Mouse (Mus musculus): ENCODE data around the gene Sh2d6. TPM values are rescaled to one million over a fixed set of nuclear protein-coding genes. Genes with fewer than 3 reads are reported as not detected.

The Sh2d6 gene
- 0.29 and 0.36 TPM in 2 replicates for polyA plus RNA-seq (2015; fragmentation: Nextera tagmentation; extraction: Ambion mirVana)

GRCm38 (mm10) chr6:72521607-72522006 is at the start of gene Sh2d6:
Gene Sh2d6 (minus strand): TSS chr6:72521707.
- no peaks in the 10 kb centered on the region for H3K36me3 ChIP-seq (ENCODE audit: control insufficient read depth, insufficient read depth, low read length)
- 94% methylated on average over 5 of the region's 5 CpGs for WGBS
- no peaks in the 10 kb centered on the region for H3K27me3 ChIP-seq (replicated peaks; ENCODE audit: control insufficient read depth, insufficient read depth, low read length)
- H3K4me3 ChIP-seq (ENCODE audit: low read length): no peak within 1 kb of the TSS
- H3K4me1 ChIP-seq (ENCODE audit: control insufficient read depth, insufficient read depth, low read depth, low read length): peaks cover 15% of the 10 kb centered on the region
- peak within 1 kb of the TSS; percentile 95 for H3K27ac ChIP-seq (ENCODE audit: low read depth, low read length)
- H3K9me3 ChIP-seq (ENCODE audit: control insufficient read depth, low read length): no peaks in the 10 kb centered on the region
- H3K9ac ChIP-seq (ENCODE audit: low read depth, low read length): no peak within 1 kb of the TSS
- ATAC-seq: no peak
- no peak within 1 kb of the TSS for H3K4me2 ChIP-seq (ENCODE audit: low read length)

GRCm38 (mm10) chr6:72570644-72571397 is 49.3 kb upstream of the Sh2d6 start:
- peaks cover 4% of the 10 kb centered on the region for H3K36me3 ChIP-seq (ENCODE audit: control insufficient read depth, insufficient read depth, low read length)
- no peak overlapping the region for H3K4me3 ChIP-seq (ENCODE audit: low read length)
- no peak for ATAC-seq
- H3K4me2 ChIP-seq (ENCODE audit: low read length): no peak overlapping the region
- H3K4me1 ChIP-seq (ENCODE audit: control insufficient read depth, insufficient read depth, low read depth, low read length): peaks cover 1% of the 10 kb centered on the region; the same call in 1 of the 2 replicates
- no peak overlapping the region for H3K27ac ChIP-seq (ENCODE audit: low read depth, low read length)
- 85% methylated on average over 10 of the region's 10 CpGs for WGBS
- no peaks in the 10 kb centered on the region for H3K27me3 ChIP-seq (replicated peaks; ENCODE audit: control insufficient read depth, insufficient read depth, low read length)
- no peak overlapping the region for H3K9ac ChIP-seq (ENCODE audit: low read depth, low read length)
- H3K9me3 ChIP-seq (ENCODE audit: control insufficient read depth, low read length): no peaks in the 10 kb centered on the region

GRCm38 (mm10) chr6:72568736-72569135 is 47.2 kb upstream of the Sh2d6 start:
- Histone ChIP-seq H3K36me3 (ENCODE audit: control insufficient read depth, insufficient read depth, low read length) (peaks cover 4% of the 10 kb centered on the region), H3K9me3 (ENCODE audit: control insufficient read depth, low read length) (no peaks in the 10 kb centered on the region), H3K27ac (ENCODE audit: low read depth, low read length) (no peak overlapping the region), H3K4me3 (ENCODE audit: low read length) (no peak overlapping the region), H3K27me3 (replicated peaks; ENCODE audit: control insufficient read depth, insufficient read depth, low read length) (no peaks in the 10 kb centered on the region), H3K4me1 (ENCODE audit: control insufficient read depth, insufficient read depth, low read depth, low read length) (peaks cover 5% of the 10 kb centered on the region; the same call in 1 of the 2 replicates), H3K9ac (ENCODE audit: low read depth, low read length) (no peak overlapping the region), H3K4me2 (ENCODE audit: low read length) (no peak overlapping the region)
- WGBS: 95% methylated on average over 10 of the region's 10 CpGs
- ATAC-seq: no peak

GRCm38 (mm10) chr6:72567508-72567907 is 46.0 kb upstream of the Sh2d6 start:
- no peaks in the 10 kb centered on the region for H3K9me3 ChIP-seq (ENCODE audit: control insufficient read depth, low read length)

GRCm38 (mm10) chr6:72566044-72566443 is 44.5 kb upstream of the Sh2d6 start:
- no peaks in the 10 kb centered on the region for H3K9me3 ChIP-seq (ENCODE audit: control insufficient read depth, low read length)
- no peak overlapping the region for H3K27ac ChIP-seq (ENCODE audit: low read depth, low read length)
- H3K4me1 ChIP-seq (ENCODE audit: control insufficient read depth, insufficient read depth, low read depth, low read length): peaks cover 5% of the 10 kb centered on the region; the same call in 1 of the 2 replicates
- 0 out of 2 replicates have a peak overlapping the region, but pooled peaks have one; percentile 33 for H3K9ac ChIP-seq (ENCODE audit: low read depth, low read length)
- H3K27me3 ChIP-seq (replicated peaks; ENCODE audit: control insufficient read depth, insufficient read depth, low read length): no peaks in the 10 kb centered on the region
- peak; percentile 90 for ATAC-seq
- H3K36me3 ChIP-seq (ENCODE audit: control insufficient read depth, insufficient read depth, low read length): peaks cover 4% of the 10 kb centered on the region
- no peak overlapping the region for H3K4me3 ChIP-seq (ENCODE audit: low read length)
- 1% methylated on average over 4 of the region's 4 CpGs for WGBS
- peak overlapping the region; percentile 34; the same call in 1 of the 2 replicates for H3K4me2 ChIP-seq (ENCODE audit: low read length)

More at GRCm38 (mm10) chr6:72567508-72567907, 46.0 kb upstream of the Sh2d6 start:
- no peak for ATAC-seq
- Histone ChIP-seq H3K9ac (ENCODE audit: low read depth, low read length) (no peak overlapping the region), H3K27me3 (replicated peaks; ENCODE audit: control insufficient read depth, insufficient read depth, low read length) (no peaks in the 10 kb centered on the region), H3K4me3 (ENCODE audit: low read length) (no peak overlapping the region), H3K36me3 (ENCODE audit: control insufficient read depth, insufficient read depth, low read length) (peaks cover 4% of the 10 kb centered on the region), H3K4me1 (ENCODE audit: control insufficient read depth, insufficient read depth, low read depth, low read length) (peaks cover 5% of the 10 kb centered on the region; the same call in 1 of the 2 replicates), H3K4me2 (ENCODE audit: low read length) (no peak overlapping the region), H3K27ac (ENCODE audit: low read depth, low read length) (no peak overlapping the region)
- WGBS: 94% methylated on average over 5 of the region's 5 CpGs

GRCm38 (mm10) chr6:72565506-72565905 is 44.0 kb upstream of the Sh2d6 start:
- no peaks in the 10 kb centered on the region for H3K9me3 ChIP-seq (ENCODE audit: control insufficient read depth, low read length)
- H3K4me3 ChIP-seq (ENCODE audit: low read length): no peak overlapping the region
- WGBS: 76% methylated on average over 7 of the region's 7 CpGs
- peak; percentile 24; the same call in 1 of the 2 replicates for ATAC-seq
- H3K9ac ChIP-seq (ENCODE audit: low read depth, low read length): peak overlapping the region; percentile 33; the same call in 1 of the 2 replicates
- H3K27ac ChIP-seq (ENCODE audit: low read depth, low read length): no peak overlapping the region
- no peaks in the 10 kb centered on the region for H3K27me3 ChIP-seq (replicated peaks; ENCODE audit: control insufficient read depth, insufficient read depth, low read length)
- peaks cover 5% of the 10 kb centered on the region; the same call in 1 of the 2 replicates for H3K4me1 ChIP-seq (ENCODE audit: control insufficient read depth, insufficient read depth, low read depth, low read length)
- peaks cover 4% of the 10 kb centered on the region for H3K36me3 ChIP-seq (ENCODE audit: control insufficient read depth, insufficient read depth, low read length)
- peak overlapping the region; percentile 34; the same call in 1 of the 2 replicates for H3K4me2 ChIP-seq (ENCODE audit: low read length)

GRCm38 (mm10) chr6:72562894-72563293 is 41.4 kb upstream of the Sh2d6 start:
- 69% methylated on average over 5 of the region's 5 CpGs for WGBS
- H3K9me3 ChIP-seq (ENCODE audit: control insufficient read depth, low read length): no peaks in the 10 kb centered on the region
- H3K4me3 ChIP-seq (ENCODE audit: low read length): no peak overlapping the region
- ATAC-seq: no peak
- no peak overlapping the region for H3K9ac ChIP-seq (ENCODE audit: low read depth, low read length)
- no peak overlapping the region for H3K27ac ChIP-seq (ENCODE audit: low read depth, low read length)
- H3K4me1 ChIP-seq (ENCODE audit: control insufficient read depth, insufficient read depth, low read depth, low read length): peaks cover 5% of the 10 kb centered on the region; the same call in 1 of the 2 replicates
- H3K4me2 ChIP-seq (ENCODE audit: low read length): no peak overlapping the region
- H3K27me3 ChIP-seq (replicated peaks; ENCODE audit: control insufficient read depth, insufficient read depth, low read length): no peaks in the 10 kb centered on the region
- H3K36me3 ChIP-seq (ENCODE audit: control insufficient read depth, insufficient read depth, low read length): peaks cover 2% of the 10 kb centered on the region

- WGBS: 50% methylated on average over 6 of the region's 6 CpGs
- H3K9me3 ChIP-seq (ENCODE audit: control insufficient read depth, low read length): no peaks in the 10 kb centered on the region
- H3K27me3 ChIP-seq (replicated peaks; ENCODE audit: control insufficient read depth, insufficient read depth, low read length): no peaks in the 10 kb centered on the region
- no peak overlapping the region for H3K4me3 ChIP-seq (ENCODE audit: low read length)
- no peaks in the 10 kb centered on the region for H3K36me3 ChIP-seq (ENCODE audit: control insufficient read depth, insufficient read depth, low read length)
- peaks cover 5% of the 10 kb centered on the region; the same call in 1 of the 2 replicates for H3K4me1 ChIP-seq (ENCODE audit: control insufficient read depth, insufficient read depth, low read depth, low read length)
- H3K27ac ChIP-seq (ENCODE audit: low read depth, low read length): no peak overlapping the region
- no peak for ATAC-seq
- H3K4me2 ChIP-seq (ENCODE audit: low read length): no peak overlapping the region
- no peak overlapping the region for H3K9ac ChIP-seq (ENCODE audit: low read depth, low read length)
Measured at GRCm38 (mm10) chr6:72562486-72562885, 41.0 kb upstream of the Sh2d6 start.

- ATAC-seq: no peak
- no peaks in the 10 kb centered on the region for H3K36me3 ChIP-seq (ENCODE audit: control insufficient read depth, insufficient read depth, low read length)
- H3K4me1 ChIP-seq (ENCODE audit: control insufficient read depth, insufficient read depth, low read depth, low read length): peaks cover 3% of the 10 kb centered on the region; the same call in 1 of the 2 replicates
- no peaks in the 10 kb centered on the region for H3K27me3 ChIP-seq (replicated peaks; ENCODE audit: control insufficient read depth, insufficient read depth, low read length)
- H3K9ac ChIP-seq (ENCODE audit: low read depth, low read length): no peak overlapping the region
- H3K4me2 ChIP-seq (ENCODE audit: low read length): no peak overlapping the region
- H3K4me3 ChIP-seq (ENCODE audit: low read length): no peak overlapping the region
- no peak overlapping the region for H3K27ac ChIP-seq (ENCODE audit: low read depth, low read length)
- no peaks in the 10 kb centered on the region for H3K9me3 ChIP-seq (ENCODE audit: control insufficient read depth, low read length)
- 86% methylated on average over 8 of the region's 8 CpGs for whole genome bisulfite sequencing
Measured at GRCm38 (mm10) chr6:72560801-72561200, 39.3 kb upstream of the Sh2d6 start.
